Comparison of ENCODE assay signal across 8 mouse cellular contexts in genomic region chrX:10713839-10714637, GRCm38 (mm10). TPM values are rescaled to one million over a fixed set of nuclear protein-coding genes. Genes with fewer than 3 reads are reported as not detected.
DNase-seq lines count a peak whose midpoint lies in the region; ATAC-seq lines count a peak whose summit lies in the region.

No protein-coding gene starts in this region.

- peak overlapping the region; percentile 39 for H3K4me2 ChIP-seq in hindbrain, embryonic 13.5 days
- H3K4me2 ChIP-seq in liver, embryonic 13.5 days: peak overlapping the region; percentile 75
- peak overlapping the region; percentile 28; the same call in 1 of the 2 replicates for H3K4me2 ChIP-seq in stomach, embryonic 14.5 days (replicated peaks; ENCODE audit: low read depth, low read length)

- no peak for ATAC-seq in hindbrain, embryonic 13.5 days (ENCODE audit: low FRiP score)
- ATAC-seq in liver, embryonic 13.5 days (ENCODE audit: low read depth): no peak
- ATAC-seq in stomach, embryonic 14.5 days (ENCODE audit: insufficient number of reproducible peaks, insufficient read depth, low FRiP score, low read depth): no peak

- H3K27me3 ChIP-seq in hindbrain, embryonic 13.5 days: no peaks in the 10 kb centered on the region
- H3K27me3 ChIP-seq in liver, embryonic 13.5 days: no peaks in the 10 kb centered on the region
- H3K27me3 ChIP-seq in stomach, embryonic 14.5 days (ENCODE audit: control insufficient read depth, insufficient read depth, low read length): no peaks in the 10 kb centered on the region

- peak; percentile 22 for DNase-seq in kidney, adult 18-20 months
- no peak for DNase-seq in kidney, adult 11 months
- no peak for DNase-seq in liver, embryonic 13.5 days
- no peak for DNase-seq in left cerebral cortex, adult 18-20 months (ENCODE audit: low spot score in 2 of 2)
- DNase-seq in ovary, postnatal 14 days (ENCODE audit: low spot score): no peak

- WGBS in hindbrain, embryonic 13.5 days: 34% methylated on average over 11 of the region's 11 CpGs
- 28% methylated on average over 11 of the region's 11 CpGs for WGBS in liver, embryonic 13.5 days (ENCODE audit: insufficient replicate concordance)
- WGBS in stomach, embryonic 14.5 days: 38% methylated on average over 11 of the region's 11 CpGs

- H3K36me3 ChIP-seq in hindbrain, embryonic 13.5 days: no peaks in the 10 kb centered on the region
- no peaks in the 10 kb centered on the region for H3K36me3 ChIP-seq in liver, embryonic 13.5 days
- H3K36me3 ChIP-seq in stomach, embryonic 14.5 days (ENCODE audit: control insufficient read depth, insufficient read depth, low read length): no peaks in the 10 kb centered on the region

- peak overlapping the region; percentile 45 for H3K4me3 ChIP-seq in brown adipose tissue, adult 24 weeks (ENCODE audit: insufficient read depth, low read depth, low read length)
- no peak overlapping the region for H3K4me3 ChIP-seq in hindbrain, embryonic 13.5 days
- peak overlapping the region; percentile 79 for H3K4me3 ChIP-seq in liver, embryonic 13.5 days (replicated peaks)
- no peak overlapping the region for H3K4me3 ChIP-seq in stomach, embryonic 14.5 days (ENCODE audit: low read depth, low read length)

- no peaks in the 10 kb centered on the region for H3K4me1 ChIP-seq in brown adipose tissue, adult 24 weeks (ENCODE audit: control insufficient read depth, insufficient read depth, insufficient read length, low read length)
- no peaks in the 10 kb centered on the region for H3K4me1 ChIP-seq in hindbrain, embryonic 13.5 days (replicated peaks)
- H3K4me1 ChIP-seq in liver, embryonic 13.5 days (replicated peaks): peaks cover 21% of the 10 kb centered on the region
- no peaks in the 10 kb centered on the region for H3K4me1 ChIP-seq in stomach, embryonic 14.5 days (ENCODE audit: control insufficient read depth, insufficient read depth, low read length)

- no peak overlapping the region for H3K27ac ChIP-seq in brown adipose tissue, adult 24 weeks (replicated peaks; ENCODE audit: low read depth, low read length)
- H3K27ac ChIP-seq in hindbrain, embryonic 13.5 days: 0 out of 2 replicates have a peak overlapping the region, but pooled peaks have one; percentile 12
- H3K27ac ChIP-seq in liver, embryonic 13.5 days: peak overlapping the region; percentile 72
- peak overlapping the region; percentile 63 for H3K27ac ChIP-seq in stomach, embryonic 14.5 days (ENCODE audit: low read length)

- no peaks in the 10 kb centered on the region for H3K9me3 ChIP-seq in hindbrain, embryonic 13.5 days
- no peaks in the 10 kb centered on the region for H3K9me3 ChIP-seq in liver, embryonic 13.5 days (replicated peaks)
- no peaks in the 10 kb centered on the region for H3K9me3 ChIP-seq in stomach, embryonic 14.5 days (ENCODE audit: control insufficient read depth, low read depth, low read length)

- H3K9ac ChIP-seq in hindbrain, embryonic 13.5 days: no peak overlapping the region
- H3K9ac ChIP-seq in liver, embryonic 13.5 days: peak overlapping the region; percentile 56; the same call in 1 of the 2 replicates
- H3K9ac ChIP-seq in stomach, embryonic 14.5 days (replicated peaks; ENCODE audit: low read depth, low read length): no peak overlapping the region

RNA-seq across cellular contexts. Expression of gene Mid1ip1, which starts 0.8 kb away (rescaled TPM):
- polyA plus RNA-seq in brown adipose tissue, adult 24 weeks (2012; ENCODE audit: insufficient read depth, insufficient read length, missing spikeins): 50.6 and 119 TPM in 2 replicates
- 102 and 108 TPM in 2 replicates for polyA plus RNA-seq in hindbrain, embryonic 13.5 days (2015; fragmentation: Nextera tagmentation; extraction: Ambion mirVana)
- polyA plus RNA-seq in liver, embryonic 13.5 days (2015; fragmentation: Nextera tagmentation; extraction: Ambion mirVana): 41.9 and 42.0 TPM in 2 replicates
- 62.6 and 67.7 TPM in 2 replicates for polyA plus RNA-seq in stomach, embryonic 14.5 days (2014; fragmentation: Nextera tagmentation; extraction: Ambion mirVana)
- 100 to 1,000 TPM; 108 to 113 TPM for total RNA-seq in left cerebral cortex, adult 18-20 months (2021)

Comparison
In these comparisons a context has a peak if more than half of its experiments do, and no peak if none do; other contexts are left out.
1. H3K4me3 ChIP-seq: peak in brown adipose tissue, adult 24 weeks (single experiment) and liver, embryonic 13.5 days (single experiment); none in hindbrain, embryonic 13.5 days (single experiment) and stomach, embryonic 14.5 days (single experiment).
2. Peak in every context shown above with its lines, with median percentiles within 50 percentile points of each other: H3K4me2 ChIP-seq.